Comparison of ENCODE assay signal across 9 mouse cellular contexts in the genomic region with DNA sequence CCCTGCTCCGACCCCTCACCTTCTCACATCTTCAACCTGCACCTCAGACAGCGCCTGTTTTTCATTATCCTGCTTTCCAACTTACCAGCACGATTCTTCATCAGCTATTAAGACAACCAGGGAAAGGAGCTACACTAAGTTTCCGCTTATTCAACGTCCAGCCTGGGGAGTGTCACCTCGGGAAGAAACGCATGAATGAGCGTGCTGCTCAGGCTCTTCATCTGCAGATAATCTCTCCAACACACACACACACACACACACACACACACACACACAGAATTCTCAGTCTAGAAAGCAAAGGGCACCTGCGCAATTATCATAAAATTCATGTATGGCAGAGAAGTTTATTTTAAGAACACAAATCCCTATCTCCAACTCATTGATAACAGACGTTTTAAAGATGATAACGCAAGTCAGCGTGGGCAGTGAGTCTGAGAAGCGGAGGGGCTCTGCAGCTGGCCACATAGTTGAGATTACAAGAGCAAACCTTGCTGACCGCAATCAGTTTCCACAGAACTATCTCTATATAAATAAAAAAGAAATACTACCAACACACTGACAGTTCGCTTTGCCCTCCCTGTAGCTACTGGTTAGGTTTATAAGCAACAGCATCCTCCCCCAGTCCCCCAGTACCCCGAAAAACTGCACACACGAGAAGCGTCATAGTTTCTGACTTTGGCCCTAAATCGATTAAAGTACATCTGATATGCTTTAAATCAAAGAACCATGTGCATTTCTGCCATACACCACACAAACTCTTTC. TPM values are rescaled to one million over a fixed set of nuclear protein-coding genes. Genes with fewer than 3 reads are reported as not detected.
DNase-seq lines count a peak whose midpoint lies in the region; ATAC-seq and TF ChIP-seq lines count a peak whose summit lies in the region.
"Had no signal": no experiment of that assay in that cellular context is flagged by ENCODE, and none has a peak within 500 bp of the region (broad histone marks: within the 10 kb centered on the region; RNA-seq: fewer than 3 reads in every experiment).

No protein-coding gene starts in this region.

- WGBS in heart, embryonic 15.5 days: 13% methylated on average over 19 of the region's 19 CpGs
- 32% methylated on average over 19 of the region's 19 CpGs for WGBS in hindbrain, embryonic 10.5 days
- WGBS in midbrain, embryonic 10.5 days: 39% methylated on average over 19 of the region's 19 CpGs

- H3K4me3 ChIP-seq in heart, embryonic 15.5 days: peak overlapping the region; percentile 92
- peak overlapping the region; percentile 88; the same call in 1 of the 2 replicates for H3K4me3 ChIP-seq in bone marrow macrophage, adult 2 months (ENCODE audit: insufficient read depth, low read length)
- H3K4me3 ChIP-seq in hindbrain, embryonic 10.5 days: peak overlapping the region; percentile 95
- peak overlapping the region; percentile 94 for H3K4me3 ChIP-seq in midbrain, embryonic 10.5 days

- peak overlapping the region; percentile 97 for H3K27ac ChIP-seq in heart, embryonic 15.5 days
- no peak overlapping the region for H3K27ac ChIP-seq in bone marrow macrophage, adult 2 months (ENCODE audit: insufficient read depth, low read depth, low read length)
- H3K27ac ChIP-seq in hindbrain, embryonic 10.5 days: peak overlapping the region; percentile 100
- peak overlapping the region; percentile 99 for H3K27ac ChIP-seq in midbrain, embryonic 10.5 days (replicated peaks)

- H3K4me2 ChIP-seq in heart, embryonic 15.5 days: peak overlapping the region; percentile 85

- TF ChIP-seq CTCF in bone marrow macrophage, adult 2 months (IDR thresholded peaks at IDR 0.05; ENCODE audit: low read depth, low read length): no peak

- ATAC-seq in heart, embryonic 15.5 days (replicated peaks; ENCODE audit: insufficient number of reproducible peaks, insufficient read depth, low FRiP score, low read depth): no peak
- ATAC-seq in inflammation-experienced regulatory T-cells, adult 6 months: no peak

- no peaks in the 10 kb centered on the region for H3K36me3 ChIP-seq in heart, embryonic 15.5 days
- H3K36me3 ChIP-seq in hindbrain, embryonic 10.5 days: peaks cover 22% of the 10 kb centered on the region
- H3K36me3 ChIP-seq in midbrain, embryonic 10.5 days: peaks cover 22% of the 10 kb centered on the region
- H3K36me3 ChIP-seq: G1E had no signal

- no peak for DNase-seq in heart, postnatal 4 days
- DNase-seq in hindbrain, embryonic 10.5 days (ENCODE audit: low spot score): no peak
- no peak for DNase-seq in midbrain, embryonic 10.5 days (ENCODE audit: low spot score)
- DNase-seq in left cerebral cortex, postnatal 25 days (ENCODE audit: low spot score in 2 of 2): no peak
- DNase-seq in T-cell, adult 2 months (ENCODE audit: low spot score): no peak

- intact Hi-C loops in left cerebral cortex, postnatal 25 days (cut with DNase I): loop anchor here (1.0 to 10.0 kb wide), 5 partner anchors 80 to 616 kb away; no protein-coding TSS in a partner anchor

- TF ChIP-seq POLR2A in bone marrow macrophage, adult 2 months (IDR thresholded peaks at IDR 0.05; ENCODE audit: borderline replicate concordance, low read depth, low read length): no peak

- H3K9me3 ChIP-seq in heart, embryonic 15.5 days (replicated peaks): no peaks in the 10 kb centered on the region
- H3K9me3 ChIP-seq in hindbrain, embryonic 10.5 days: no peaks in the 10 kb centered on the region
- no peaks in the 10 kb centered on the region for H3K9me3 ChIP-seq in midbrain, embryonic 10.5 days (replicated peaks)

- no peaks in the 10 kb centered on the region for H3K27me3 ChIP-seq in heart, embryonic 15.5 days
- H3K27me3 ChIP-seq in hindbrain, embryonic 10.5 days (ENCODE audit: insufficient read depth, poor library complexity, severe bottlenecking): no peaks in the 10 kb centered on the region
- no peaks in the 10 kb centered on the region for H3K27me3 ChIP-seq in midbrain, embryonic 10.5 days (ENCODE audit: low read depth, poor library complexity, severe bottlenecking)

- peaks cover 60% of the 10 kb centered on the region for H3K4me1 ChIP-seq in heart, embryonic 15.5 days (replicated peaks)
- H3K4me1 ChIP-seq in bone marrow macrophage, adult 2 months (ENCODE audit: control insufficient read depth, insufficient read depth, low read length): peaks cover 14% of the 10 kb centered on the region
- peaks cover 87% of the 10 kb centered on the region for H3K4me1 ChIP-seq in hindbrain, embryonic 10.5 days (replicated peaks)
- H3K4me1 ChIP-seq in midbrain, embryonic 10.5 days: peaks cover 86% of the 10 kb centered on the region

- peak overlapping the region; percentile 98 for H3K9ac ChIP-seq in heart, embryonic 15.5 days

RNA-seq across cellular contexts. Expression of gene Nuak1, which starts 1.8 kb away (rescaled TPM):
- 3.1 TPM in 2 replicates for polyA plus RNA-seq in heart, embryonic 15.5 days (2015; fragmentation: Nextera tagmentation; extraction: Ambion mirVana)
- total RNA-seq in heart, postnatal 4 days (2021): 10 to 100 TPM; 39.5 to 45.8 TPM
- polyA plus RNA-seq in bone marrow macrophage, adult 2 months (2012; ENCODE audit: insufficient read depth, insufficient read length, missing spikeins): 11.4 and 13.4 TPM in 2 replicates
- polyA plus RNA-seq in hindbrain, embryonic 10.5 days (2016; fragmentation: Nextera tagmentation; extraction: Ambion mirVana): 3.1 and 3.7 TPM in 2 replicates
- polyA plus RNA-seq in midbrain, embryonic 10.5 days (2016; fragmentation: Nextera tagmentation; extraction: Ambion mirVana): 3.0 and 4.0 TPM in 2 replicates
- polyA plus RNA-seq in inflammation-experienced regulatory T-cells, adult 6 months (2017; shearing (Covaris generic)): not detected
- total RNA-seq in left cerebral cortex, postnatal 25 days (2021): 10 to 100 TPM; 58.3 to 86.5 TPM
- polyA plus RNA-seq: G1E had no signal
